Mouse (Mus musculus) lung, postnatal 25 days (tissue): ENCODE data around the gene Cad.
"Not testable (repeated sequence)": the region's sequence is repeated elsewhere in the genome, so short reads cannot be mapped to it uniquely, and the experiment has no call there.

Source experiments
- DNase-seq: peaks from one replicate; pipeline ENCODE4 v3.0.0; 2022; ENCODE audit warnings: low spot score

Gene Cad

GRCm38 (mm10) chr5:31054261-31055215 lies at the start of gene Cad:
Cad (plus strand) TSS chr5:31054780.
- peak; percentile 96 for DNase-seq

GRCm38 (mm10) chr5:31012737-31013136 lies 41.8 kb upstream of the Cad start:
- no peak for DNase-seq

GRCm38 (mm10) chr5:31015913-31016312 lies 38.7 kb upstream of the Cad start:
- DNase-seq: no peak

GRCm38 (mm10) chr5:31021790-31022189 lies 32.8 kb upstream of the Cad start:
- not testable (repeated sequence) for DNase-seq

- no peak for DNase-seq
Observed at GRCm38 (mm10) chr5:31022690-31023089, 31.9 kb upstream of the Cad start.

GRCm38 (mm10) chr5:31023254-31023653 lies 31.3 kb upstream of the Cad start:
- DNase-seq: no peak

GRCm38 (mm10) chr5:31024641-31025040 lies 29.9 kb upstream of the Cad start:
- DNase-seq: no peak

GRCm38 (mm10) chr5:31030926-31031325 lies 23.7 kb upstream of the Cad start:
- no peak for DNase-seq

GRCm38 (mm10) chr5:31031508-31031907 lies 23.1 kb upstream of the Cad start:
- DNase-seq: no peak

GRCm38 (mm10) chr5:31034669-31035068 lies 19.9 kb upstream of the Cad start:
- no peak for DNase-seq

- DNase-seq: not testable (repeated sequence)
Observed at GRCm38 (mm10) chr5:31036556-31036955, 18.0 kb upstream of the Cad start.

- no peak for DNase-seq
Observed at GRCm38 (mm10) chr5:31038171-31038845, 16.3 kb upstream of the Cad start.

- no peak for DNase-seq
Observed at GRCm38 (mm10) chr5:31046416-31046815, 8.2 kb upstream of the Cad start.

GRCm38 (mm10) chr5:31047074-31047473 lies 7.5 kb upstream of the Cad start:
- no peak for DNase-seq

- DNase-seq: peak; percentile 98
Observed at GRCm38 (mm10) chr5:31047848-31048762, 6.5 kb upstream of the Cad start, which contains the start of gene Atraid. Atraid (plus strand) TSS chr5:31048312.

GRCm38 (mm10) chr5:31048763-31049641 lies 5.6 kb upstream of the Cad start, which contains the start of gene Slc5a6:
Slc5a6 (minus strand) TSS chr5:31048924.
- peak; percentile 48 for DNase-seq

- no peak for DNase-seq
Observed at GRCm38 (mm10) chr5:31050427-31050826, 4.2 kb upstream of the Cad start.

GRCm38 (mm10) chr5:31053728-31054127 lies 852 bp upstream of the Cad start:
- not testable (repeated sequence) for DNase-seq

GRCm38 (mm10) chr5:31055216-31056140 lies 898 bp downstream of the Cad start:
- DNase-seq: no peak

- DNase-seq: no peak
Observed at GRCm38 (mm10) chr5:31069810-31070209, 15.2 kb downstream of the Cad start.
